Mouse (Mus musculus) embryonic facial prominence, embryonic 11.5 days (tissue): ENCODE data around the gene Rnf214. TPM values are rescaled to one million over a fixed set of nuclear protein-coding genes. Genes with fewer than 3 reads are reported as not detected.
A peak's percentile ranks its signal among the peaks of the same experiment; 100 is the strongest.

Experiments
- ATAC-seq: fragments of 200-750 bp; cut with Nextera tagmentation; replicated peaks from 2 replicates; pipeline ENCODE4 v1.8.0; 2017; ENCODE audit warnings: low read depth; ENCODE audit not compliant: insufficient number of reproducible peaks, low FRiP score, low TSS enrichment
- DNase-seq: peaks from one replicate; pipeline ENCODE4 v3.0.0-alpha.2; 2015; ENCODE audit warnings: low spot score
- H3K27ac ChIP-seq: fragments of 300-500 bp; sonication (generic); replicated peaks from 2 replicates; pipeline ENCODE4 v1.5.1; 2014; ENCODE audit warnings: mild to moderate bottlenecking, low read depth, low read length, control low read depth
- H3K27me3 ChIP-seq: fragments of 300-500 bp; sonication (generic); 2 replicates; pipeline ENCODE4 v1.6.1; 2014; ENCODE audit warnings: mild to moderate bottlenecking, low read length, moderate library complexity, mixed read lengths; ENCODE audit not compliant: control insufficient read depth, insufficient read depth
- H3K36me3 ChIP-seq: fragments of 300-500 bp; sonication (generic); replicated peaks from 2 replicates; pipeline ENCODE4 v1.6.1; 2014; ENCODE audit warnings: low read depth, mild to moderate bottlenecking, low read length, moderate library complexity, mixed read lengths; ENCODE audit not compliant: control insufficient read depth, insufficient read depth
- H3K4me1 ChIP-seq: fragments of 300-500 bp; sonication (generic); 2 replicates; pipeline ENCODE4 v1.6.1; 2014; ENCODE audit warnings: low read length, mixed read lengths; ENCODE audit not compliant: control insufficient read depth, insufficient read depth
- H3K4me2 ChIP-seq: fragments of 300-500 bp; sonication (generic); 2 replicates; pipeline ENCODE4 v1.6.1; 2014; ENCODE audit warnings: low read depth, mild to moderate bottlenecking, control low read depth, low read length, moderate library complexity
- H3K4me3 ChIP-seq: fragments of 300-500 bp; sonication (generic); 2 replicates; pipeline ENCODE4 v1.5.1; 2014; ENCODE audit warnings: low read depth, low read length, control low read depth
- H3K9ac ChIP-seq: fragments of 300-500 bp; sonication (generic); replicated peaks from 2 replicates; pipeline ENCODE4 v1.6.1; 2014; ENCODE audit warnings: mild to moderate bottlenecking, control low read depth, low read length
- H3K9me3 ChIP-seq: fragments of 300-500 bp; sonication (generic); replicated peaks from 2 replicates; pipeline ENCODE4 v1.6.1; 2016; ENCODE audit warnings: mild to moderate bottlenecking, low read length, inconsistent platforms, mixed read lengths; ENCODE audit not compliant: control insufficient read depth
- WGBS: fragments of 180-500 bp; shearing (Covaris S2); extraction: QIAGEN DNeasy Blood & Tissue Kit; methylation state at CpG from one replicate; pipeline ENCODE4 v1.1.7; 2014; 5-methylcytosine and 5-hydroxymethylcytosine counted together
- polyA plus RNA-seq: library from polyadenylated mRNA; unstranded; fragments of >200 nt; fragmentation: Nextera tagmentation; extraction: Ambion mirVana; gene quantifications from 2 replicates; pipeline ENCODE4 v1.2.1, GENCODE M21; 2014

Gene Rnf214
- polyA plus RNA-seq, 1 experiment from 2014 or later: 53.1 TPM

- ATAC-seq (no peak), DNase-seq (no peak)
- Histone ChIP-seq H3K4me2 (no peak overlapping the region), H3K4me1 (peaks cover 2% of the 10 kb centered on the region; the same call in 1 of the 2 replicates), H3K36me3 (peaks cover 2% of the 10 kb centered on the region), H3K27me3 (no peaks in the 10 kb centered on the region), H3K4me3 (no peak overlapping the region), H3K9me3 (no peaks in the 10 kb centered on the region), H3K27ac (no peak overlapping the region), H3K9ac (no peak overlapping the region)
- 84% methylated on average over 6 of the region's 6 CpGs for WGBS
Observed at GRCm38 (mm10) chr9:45939794-45940193, 33.1 kb upstream of the Rnf214 start.

DNA sequence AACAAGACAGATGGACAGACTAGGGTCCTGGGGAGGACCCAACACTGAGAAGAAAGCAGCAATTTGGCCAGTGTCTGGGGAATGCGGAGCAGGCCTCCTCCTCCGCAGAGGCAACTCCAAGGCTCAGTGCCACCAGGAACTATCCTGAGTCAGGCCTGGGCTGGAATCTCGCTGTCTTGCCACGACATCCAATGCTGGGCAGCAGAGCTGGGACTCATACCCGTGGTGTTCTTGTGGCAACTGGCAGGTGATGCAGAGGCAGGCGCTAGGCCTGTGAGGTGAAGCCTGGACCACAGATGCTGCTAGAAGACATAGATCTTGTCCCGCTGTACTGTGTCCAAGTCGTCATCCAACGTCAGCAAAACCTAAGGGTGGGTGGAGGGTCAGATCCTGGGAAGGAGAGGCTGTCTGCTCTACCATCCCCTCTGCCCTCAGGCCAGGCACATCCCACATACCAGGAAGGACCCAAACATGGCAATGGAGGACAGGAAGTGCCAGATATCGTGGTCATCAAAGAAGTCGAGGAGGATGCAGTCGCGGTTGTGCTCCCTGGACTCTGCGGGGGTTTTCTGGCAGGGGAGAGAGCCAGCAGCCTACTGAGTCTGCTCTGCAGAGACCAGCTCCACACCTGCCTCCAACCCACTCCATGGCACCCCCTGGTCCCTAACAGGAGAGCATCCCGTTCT, 32.4 kb upstream of the Rnf214 start:
- Histone ChIP-seq H3K36me3 (peaks cover 2% of the 10 kb centered on the region), H3K9ac (no peak overlapping the region), H3K4me3 (no peak overlapping the region), H3K4me2 (no peak overlapping the region), H3K27me3 (no peaks in the 10 kb centered on the region), H3K27ac (no peak overlapping the region), H3K4me1 (peaks cover 2% of the 10 kb centered on the region; the same call in 1 of the 2 replicates), H3K9me3 (no peaks in the 10 kb centered on the region)
- 87% methylated on average over 15 of the region's 15 CpGs for WGBS
- DNase-seq: no peak
- no peak for ATAC-seq

GRCm38 (mm10) chr9:45938088-45938487, 31.4 kb upstream of the Rnf214 start:
- H3K9ac ChIP-seq: no peak overlapping the region
- H3K27me3 ChIP-seq: no peaks in the 10 kb centered on the region
- DNase-seq (no peak), ATAC-seq (no peak)
- H3K9me3 ChIP-seq: no peaks in the 10 kb centered on the region
- H3K27ac ChIP-seq: no peak overlapping the region
- 91% methylated on average over 8 of the region's 8 CpGs for WGBS
- peaks cover 2% of the 10 kb centered on the region; the same call in 1 of the 2 replicates for H3K4me1 ChIP-seq
- no peak overlapping the region for H3K4me2 ChIP-seq
- H3K36me3 ChIP-seq: peaks cover 2% of the 10 kb centered on the region
- no peak overlapping the region for H3K4me3 ChIP-seq

GRCm38 (mm10) chr9:45936883-45937282, 30.2 kb upstream of the Rnf214 start:
- no peaks in the 10 kb centered on the region for H3K27me3 ChIP-seq
- H3K9ac ChIP-seq: no peak overlapping the region
- DNase-seq: peak; percentile 76
- no peak overlapping the region for H3K4me2 ChIP-seq
- 23% methylated on average over 3 of the region's 3 CpGs for WGBS
- H3K4me3 ChIP-seq: no peak overlapping the region
- H3K36me3 ChIP-seq: peaks cover 2% of the 10 kb centered on the region
- H3K9me3 ChIP-seq: no peaks in the 10 kb centered on the region
- peaks cover 2% of the 10 kb centered on the region; the same call in 1 of the 2 replicates for H3K4me1 ChIP-seq
- H3K27ac ChIP-seq: no peak overlapping the region
- ATAC-seq: 0 out of 2 replicates have a peak, but pooled peaks have one; percentile 36

GRCm38 (mm10) chr9:45935628-45936210, 29.0 kb upstream of the Rnf214 start, which contains the start of gene Tagln:
Tagln (minus strand) TSS chr9:45936058.
- H3K27ac ChIP-seq: no peak within 1 kb of the TSS
- H3K27me3 ChIP-seq: no peaks in the 10 kb centered on the region
- peak within 1 kb of the TSS; percentile 46 for H3K9ac ChIP-seq
- H3K4me2 ChIP-seq: peak within 1 kb of the TSS; percentile 44
- DNase-seq: peak; percentile 28
- H3K4me1 ChIP-seq: peaks cover 2% of the 10 kb centered on the region; the same call in 1 of the 2 replicates
- 0 out of 2 replicates have a peak, but pooled peaks have one; percentile 22 for ATAC-seq
- peak within 1 kb of the TSS; percentile 6; the same call in 1 of the 2 replicates for H3K4me3 ChIP-seq
- WGBS: 7% methylated on average over 21 of the region's 21 CpGs
- H3K9me3 ChIP-seq: no peaks in the 10 kb centered on the region
- no peaks in the 10 kb centered on the region; the same call in none of the 2 replicates for H3K36me3 ChIP-seq

- H3K9me3 ChIP-seq: no peaks in the 10 kb centered on the region
- H3K27me3 ChIP-seq: no peaks in the 10 kb centered on the region
- no peak overlapping the region for H3K27ac ChIP-seq
- no peak overlapping the region for H3K9ac ChIP-seq
- H3K4me3 ChIP-seq: no peak overlapping the region
- ATAC-seq: no peak
- H3K36me3 ChIP-seq: peaks cover 4% of the 10 kb centered on the region; the same call in 1 of the 2 replicates
- WGBS: 81% methylated on average over 11 of the region's 11 CpGs
- H3K4me1 ChIP-seq: peaks cover 2% of the 10 kb centered on the region; the same call in 1 of the 2 replicates
- DNase-seq: no peak
- no peak overlapping the region for H3K4me2 ChIP-seq
Observed at GRCm38 (mm10) chr9:45932571-45933415, 26.1 kb upstream of the Rnf214 start.

DNA sequence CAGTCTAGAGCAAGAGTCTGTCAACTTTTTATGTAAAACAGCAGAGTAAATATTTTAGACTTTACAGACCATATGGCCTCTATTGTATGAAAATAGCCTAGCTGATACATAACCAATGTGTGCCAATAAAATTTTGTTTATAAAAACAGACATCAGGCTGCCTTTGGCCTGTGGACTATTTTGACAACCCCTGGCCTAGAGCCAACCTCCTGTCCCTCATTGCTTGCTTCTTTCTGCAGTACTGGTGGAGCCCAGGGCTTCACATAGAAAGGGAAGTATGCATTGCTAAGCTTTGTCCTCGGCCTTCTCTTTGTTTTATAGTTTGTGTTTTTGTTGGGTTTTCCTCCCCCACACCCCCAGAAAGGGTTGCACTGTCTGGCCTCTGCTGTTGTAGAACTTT, 25.2 kb upstream of the Rnf214 start:
- DNase-seq (no peak), ATAC-seq (no peak)
- Histone ChIP-seq H3K4me2 (no peak overlapping the region), H3K9me3 (no peaks in the 10 kb centered on the region), H3K27ac (no peak overlapping the region), H3K4me3 (no peak overlapping the region), H3K9ac (no peak overlapping the region), H3K36me3 (peaks cover 8% of the 10 kb centered on the region; the same call in 1 of the 2 replicates), H3K4me1 (peaks cover 2% of the 10 kb centered on the region; the same call in 1 of the 2 replicates), H3K27me3 (no peaks in the 10 kb centered on the region)
- WGBS: 68% methylated on average over 1 of the region's 1 CpGs
